Mouse (Mus musculus) CD4-positive helper T cell, adult 2 months (primary cell): ENCODE data around the gene Psd4.

ENCODE experiments used
- DNase-seq: peaks from one replicate; pipeline ENCODE4 v3.0.0-alpha.2; 2012; ENCODE audit warnings: low read depth, missing footprints, low spot score

Gene Psd4

GRCm38 (mm10) chr2:24386158-24386963 is 19.0 kb downstream of the Psd4 start:
- DNase-seq = peak; percentile 92

- DNase-seq = peak; percentile 29
Measured at GRCm38 (mm10) chr2:24386964-24387320, 19.6 kb downstream of the Psd4 start.

- no peak for DNase-seq
Measured at GRCm38 (mm10) chr2:24387361-24388283, 20.2 kb downstream of the Psd4 start.

- no peak for DNase-seq
Measured at GRCm38 (mm10) chr2:24393251-24393650, 25.9 kb downstream of the Psd4 start.

- no peak for DNase-seq
Measured at GRCm38 (mm10) chr2:24397115-24397514, 29.7 kb downstream of the Psd4 start.

- no peak for DNase-seq
Measured at GRCm38 (mm10) chr2:24400711-24401110, 33.3 kb downstream of the Psd4 start.

- DNase-seq = peak; percentile 53
Measured at GRCm38 (mm10) chr2:24405345-24406012, 38.1 kb downstream of the Psd4 start.

- no peak for DNase-seq
Measured at GRCm38 (mm10) chr2:24407701-24408485, 40.5 kb downstream of the Psd4 start.

- peak; percentile 60 for DNase-seq
Measured at GRCm38 (mm10) chr2:24409166-24409565, 41.8 kb downstream of the Psd4 start.

- DNase-seq = no peak
Measured at GRCm38 (mm10) chr2:24413172-24413571, 45.8 kb downstream of the Psd4 start.

- no peak for DNase-seq
Measured at GRCm38 (mm10) chr2:24413677-24414076, 46.3 kb downstream of the Psd4 start.

- no peak for DNase-seq
Measured at GRCm38 (mm10) chr2:24416668-24417067, 49.3 kb downstream of the Psd4 start.

GRCm38 (mm10) chr2:24417106-24417505 is 49.7 kb downstream of the Psd4 start:
- DNase-seq = no peak

GRCm38 (mm10) chr2:24417564-24417963 is 50.2 kb downstream of the Psd4 start:
- DNase-seq = no peak

GRCm38 (mm10) chr2:24421211-24421863 is 54.0 kb downstream of the Psd4 start:
- DNase-seq = no peak

GRCm38 (mm10) chr2:24422815-24423214 is 55.4 kb downstream of the Psd4 start:
- DNase-seq = no peak

- no peak for DNase-seq
Measured at GRCm38 (mm10) chr2:24425630-24426029, 58.2 kb downstream of the Psd4 start.

- no peak for DNase-seq
Measured at GRCm38 (mm10) chr2:24427866-24428675, 60.7 kb downstream of the Psd4 start.

GRCm38 (mm10) chr2:24429806-24430205 is 62.4 kb downstream of the Psd4 start:
- no peak for DNase-seq

GRCm38 (mm10) chr2:24434670-24435069 is 67.3 kb downstream of the Psd4 start:
- no peak for DNase-seq
